Mouse (Mus musculus) ES-Bruce4 (cell line): Measurements from ENCODE around the gene Btk.

Experiments
- CTCF ChIP-seq: IDR thresholded peaks from one replicate; pipeline ENCODE4 v1.8.1; 2011; ENCODE audit warnings: low read depth, low read length
- POLR2A ChIP-seq: IDR thresholded peaks from one replicate; pipeline ENCODE4 v1.8.1; 2011; ENCODE audit warnings: low read length; ENCODE audit not compliant: insufficient read depth

GRCm38 (mm10) chrX:134523772-134524171 is 59.6 kb downstream of the Btk start:
- no peak for TF ChIP-seq CTCF
- TF ChIP-seq POLR2A = no peak
